Mouse (Mus musculus): ENCODE results near the gene Agbl4.

- TF ChIP-seq POLR2A (IDR thresholded peaks at IDR 0.05; ENCODE audit: insufficient read depth, low read depth, low read length) (no peak), CTCF (IDR thresholded peaks at IDR 0.05; ENCODE audit: insufficient read depth, low read depth, low read length) (no peak)
Observed at GRCm38 (mm10) chr4:111350615-111351525, 953.4 kb downstream of the Agbl4 start.

All from olfactory bulb, adult 2 months (tissue).